19 mouse cellular contexts compared by ENCODE assay signal in the genomic region with DNA sequence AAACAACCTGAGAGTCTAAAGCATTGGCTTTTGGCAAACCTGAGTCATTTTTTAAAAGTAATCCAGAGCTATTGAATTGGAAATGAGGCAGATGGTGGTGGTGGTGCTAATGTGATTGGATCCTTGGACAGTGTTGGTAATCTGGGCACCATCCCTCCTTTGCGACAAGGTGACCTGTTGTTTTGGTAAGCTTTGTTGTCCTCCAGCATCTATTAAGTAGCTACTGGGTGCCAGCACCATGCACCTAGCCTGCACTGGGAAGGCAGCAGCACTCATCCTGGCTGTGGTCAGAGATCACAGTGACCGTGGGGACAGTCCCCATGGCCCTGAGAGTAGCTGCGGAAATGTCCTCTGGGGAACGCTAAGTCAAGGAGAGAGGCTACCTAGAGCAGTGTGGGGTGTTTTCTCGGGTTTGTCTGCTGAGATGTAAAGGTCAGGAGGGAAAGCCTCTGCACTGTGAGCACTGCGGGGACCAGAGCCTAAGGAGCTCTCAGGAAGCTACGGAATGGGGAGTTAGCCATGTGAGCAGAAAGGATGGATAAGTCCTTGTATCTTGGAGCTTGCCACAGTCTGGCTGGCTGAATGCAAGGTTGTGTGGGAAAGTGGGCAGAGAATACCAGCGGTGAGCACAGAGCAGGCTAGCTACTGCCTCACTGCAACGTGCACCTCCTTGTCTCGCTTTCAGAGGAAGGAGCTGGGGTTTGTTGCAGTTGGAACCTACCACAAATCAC.
DNase-seq lines count a peak whose midpoint lies in the region; ATAC-seq and TF ChIP-seq lines count a peak whose summit lies in the region.
"Had no signal": no experiment of that assay in that cellular context is flagged by ENCODE, and none has a peak within 500 bp of the region (broad histone marks: within the 10 kb centered on the region; RNA-seq: fewer than 3 reads in every experiment).

No protein-coding gene starts in this region.

- 50% methylated on average over 10 of the region's 10 CpGs for WGBS in cerebellum, adult 2 months
- WGBS in heart, embryonic 12.5 days = 40% methylated on average over 10 of the region's 10 CpGs
- WGBS in heart, adult 2 months = 47% methylated on average over 10 of the region's 10 CpGs
- WGBS in hindbrain, postnatal 0 days = 82% methylated on average over 10 of the region's 10 CpGs
- 89% methylated on average over 10 of the region's 10 CpGs for WGBS in hindbrain, embryonic 14.5 days

- H3K4me2 ChIP-seq in heart, embryonic 12.5 days = peak overlapping the region; percentile 14
- no peak overlapping the region for H3K4me2 ChIP-seq in hindbrain, postnatal 0 days (ENCODE audit: low read depth, low read length)
- no peak overlapping the region for H3K4me2 ChIP-seq in hindbrain, embryonic 14.5 days (replicated peaks)
- H3K4me2 ChIP-seq: embryonic facial prominence, embryonic 13.5 days; hindbrain, embryonic 15.5 days; lung, embryonic 15.5 days had no signal

- H3K27ac ChIP-seq in cerebellum, adult 2 months (ENCODE audit: insufficient read depth, low read length) = peak overlapping the region; percentile 3
- peak overlapping the region; percentile 72 for H3K27ac ChIP-seq in heart, embryonic 12.5 days (ENCODE audit: poor library complexity, severe bottlenecking)
- H3K27ac ChIP-seq in heart, adult 2 months = no peak overlapping the region
- peak overlapping the region; percentile 45; the same call in 1 of the 2 replicates for H3K27ac ChIP-seq in hindbrain, postnatal 0 days
- no peak overlapping the region for H3K27ac ChIP-seq in hindbrain, embryonic 14.5 days
- H3K27ac ChIP-seq: embryonic facial prominence, embryonic 13.5 days; hindbrain, embryonic 15.5 days; liver, embryonic 14.5 days; lung, embryonic 15.5 days had no signal

- peaks cover 73% of the 10 kb centered on the region for H3K36me3 ChIP-seq in heart, embryonic 12.5 days
- no peaks in the 10 kb centered on the region for H3K36me3 ChIP-seq in heart, adult 2 months (ENCODE audit: control insufficient read depth, insufficient read depth, low read length)
- H3K36me3 ChIP-seq in hindbrain, postnatal 0 days (ENCODE audit: insufficient read depth, low read length) = peaks cover 39% of the 10 kb centered on the region
- peaks cover 68% of the 10 kb centered on the region for H3K36me3 ChIP-seq in hindbrain, embryonic 14.5 days (replicated peaks; ENCODE audit: control insufficient read depth, insufficient read depth)

- TF ChIP-seq EP300 in heart, adult 2 months (IDR thresholded peaks at IDR 0.05; ENCODE audit: insufficient read depth, low read depth, low read length) = no peak

- peak; percentile 49 to 52 for DNase-seq in cerebellum, adult 2 months
- DNase-seq in cerebellum, postnatal 4 days (ENCODE audit: low spot score in 2 of 2) = no peak
- no peak for DNase-seq in heart, adult 2 months
- no peak for DNase-seq in hindbrain, postnatal 0 days (ENCODE audit: low spot score)
- no peak for DNase-seq in hindbrain, embryonic 14.5 days (ENCODE audit: low spot score)
- DNase-seq in right cerebral cortex, adult 18-20 months = peak; percentile 40
- DNase-seq in right cerebral cortex, postnatal 4 days = no peak
- DNase-seq: kidney, postnatal 36 days; lung, postnatal 4 days; spleen, adult 18-20 months; thymus, postnatal 25 days had no signal

- peak; percentile 70; the same call in 1 of the 2 replicates for ATAC-seq in heart, embryonic 12.5 days (ENCODE audit: insufficient number of reproducible peaks, low FRiP score)
- ATAC-seq in hindbrain, postnatal 0 days = no peak
- ATAC-seq in hindbrain, embryonic 14.5 days (ENCODE audit: low FRiP score) = no peak
- ATAC-seq: forebrain, embryonic 16.5 days; intestine, embryonic 16.5 days had no signal

- intact Hi-C loops in heart, adult 2 months (cut with DNase I) = no loop called here

- TF ChIP-seq POLR2A in cerebellum, adult 2 months (IDR thresholded peaks at IDR 0.05; ENCODE audit: borderline replicate concordance, insufficient read depth, low read length) = no peak
- TF ChIP-seq POLR2A in heart, adult 2 months (IDR thresholded peaks at IDR 0.05; ENCODE audit: insufficient read depth, low read depth, low read length) = no peak

- H3K9me3 ChIP-seq in heart, embryonic 12.5 days (replicated peaks) = no peaks in the 10 kb centered on the region
- H3K9me3 ChIP-seq in hindbrain, postnatal 0 days (ENCODE audit: low read length) = no peaks in the 10 kb centered on the region
- H3K9me3 ChIP-seq in hindbrain, embryonic 14.5 days (ENCODE audit: control insufficient read depth, low read length) = no peaks in the 10 kb centered on the region
- H3K9me3 ChIP-seq: embryonic facial prominence, embryonic 13.5 days; hindbrain, embryonic 15.5 days; lung, embryonic 15.5 days had no signal

- H3K4me1 ChIP-seq in cerebellum, adult 2 months (ENCODE audit: control insufficient read depth, insufficient read depth, low read length) = peaks cover 27% of the 10 kb centered on the region
- peaks cover 35% of the 10 kb centered on the region for H3K4me1 ChIP-seq in heart, embryonic 12.5 days (replicated peaks)
- peaks cover 3% of the 10 kb centered on the region for H3K4me1 ChIP-seq in heart, adult 2 months (ENCODE audit: control insufficient read depth, insufficient read depth, low read length)
- no peaks in the 10 kb centered on the region for H3K4me1 ChIP-seq in hindbrain, postnatal 0 days (ENCODE audit: insufficient read depth, low read length)
- no peaks in the 10 kb centered on the region for H3K4me1 ChIP-seq in hindbrain, embryonic 14.5 days (replicated peaks; ENCODE audit: control insufficient read depth, insufficient read depth, low read length)
- H3K4me1 ChIP-seq: embryonic facial prominence, embryonic 13.5 days; hindbrain, embryonic 15.5 days; lung, embryonic 15.5 days had no signal

- H3K9ac ChIP-seq in heart, embryonic 12.5 days = peak overlapping the region; percentile 2; the same call in 1 of the 2 replicates
- H3K9ac ChIP-seq in heart, adult 2 months (ENCODE audit: low read depth, low read length) = no peak overlapping the region
- no peak overlapping the region for H3K9ac ChIP-seq in hindbrain, postnatal 0 days (replicated peaks; ENCODE audit: low read length)
- no peak overlapping the region for H3K9ac ChIP-seq in hindbrain, embryonic 14.5 days
- H3K9ac ChIP-seq: embryonic facial prominence, embryonic 13.5 days; hindbrain, embryonic 15.5 days; liver, embryonic 14.5 days; lung, embryonic 15.5 days had no signal

- TF ChIP-seq CTCF in cerebellum, adult 2 months (IDR thresholded peaks at IDR 0.05; ENCODE audit: borderline replicate concordance, insufficient read depth, low read depth, low read length) = no peak
- no peak for TF ChIP-seq CTCF in heart, adult 2 months (IDR thresholded peaks at IDR 0.05)
- TF ChIP-seq CTCF in hindbrain, postnatal 0 days (IDR thresholded peaks at IDR 0.05; ENCODE audit: low read depth) = no peak

- H3K79me2 ChIP-seq in heart, adult 2 months (replicated peaks; ENCODE audit: control insufficient read depth, insufficient read depth, low read length) = no peaks in the 10 kb centered on the region

- no peak overlapping the region for H3K4me3 ChIP-seq in cerebellum, adult 2 months (replicated peaks; ENCODE audit: insufficient read depth, low read depth, low read length)
- no peak overlapping the region for H3K4me3 ChIP-seq in heart, embryonic 12.5 days
- no peak overlapping the region for H3K4me3 ChIP-seq in heart, adult 2 months
- H3K4me3 ChIP-seq in hindbrain, postnatal 0 days (ENCODE audit: low read length) = no peak overlapping the region
- H3K4me3 ChIP-seq in hindbrain, embryonic 14.5 days (replicated peaks; ENCODE audit: low read length) = no peak overlapping the region
- H3K4me3 ChIP-seq: embryonic facial prominence, embryonic 13.5 days; hindbrain, embryonic 15.5 days; lung, embryonic 15.5 days; myocyte had no signal

- no peaks in the 10 kb centered on the region for H3K27me3 ChIP-seq in cerebellum, adult 2 months (ENCODE audit: control insufficient read depth, insufficient read depth, low read length)
- no peaks in the 10 kb centered on the region for H3K27me3 ChIP-seq in heart, embryonic 12.5 days (replicated peaks)
- no peaks in the 10 kb centered on the region for H3K27me3 ChIP-seq in heart, adult 2 months (ENCODE audit: control insufficient read depth, insufficient read depth, low read length)
- H3K27me3 ChIP-seq in hindbrain, postnatal 0 days (ENCODE audit: insufficient read depth, low read length) = no peaks in the 10 kb centered on the region
- no peaks in the 10 kb centered on the region for H3K27me3 ChIP-seq in hindbrain, embryonic 14.5 days (ENCODE audit: control insufficient read depth, insufficient read depth, low read length)
- H3K27me3 ChIP-seq: embryonic facial prominence, embryonic 13.5 days; hindbrain, embryonic 15.5 days; lung, embryonic 15.5 days had no signal

Comparison
In these comparisons a context has a peak if more than half of its experiments do, and no peak if none do; other contexts are left out.
1. DNase-seq: peak in cerebellum, adult 2 months (2 of 2) and right cerebral cortex, adult 18-20 months (single experiment); none in cerebellum, postnatal 4 days (0 of 2), heart, adult 2 months (0 of 2), hindbrain, postnatal 0 days (single experiment), hindbrain, embryonic 14.5 days (single experiment) and right cerebral cortex, postnatal 4 days (single experiment).
2. H3K27ac ChIP-seq: peak in cerebellum, adult 2 months (single experiment), heart, embryonic 12.5 days (single experiment) and hindbrain, postnatal 0 days (single experiment); none in heart, adult 2 months (single experiment) and hindbrain, embryonic 14.5 days (single experiment).